Mouse (Mus musculus) thymus, adult 2 months (tissue): ENCODE results near the gene Myo1f. TPM values are rescaled to one million over a fixed set of nuclear protein-coding genes. Genes with fewer than 3 reads are reported as not detected.

ENCODE experiments used
- DNase-seq: peaks from one replicate; pipeline ENCODE4 v3.0.0; 2021
- H3K27ac ChIP-seq: fragments of 200-500 bp; 2 replicates; pipeline ENCODE4 v1.5.1; 2012; ENCODE audit warnings: low read length, control low read depth; ENCODE audit not compliant: control insufficient read depth, insufficient read depth
- H3K27me3 ChIP-seq: fragments of 200-500 bp; 2 replicates; pipeline ENCODE4 v1.6.1; 2012; ENCODE audit warnings: mild to moderate bottlenecking, low read length, moderate library complexity, mixed read lengths; ENCODE audit not compliant: control insufficient read depth, insufficient read depth
- H3K36me3 ChIP-seq: fragments of 200-500 bp; 2 replicates; pipeline ENCODE4 v1.6.1; 2012; ENCODE audit warnings: mild to moderate bottlenecking, low read length, moderate library complexity; ENCODE audit not compliant: control insufficient read depth, insufficient read depth
- H3K4me1 ChIP-seq: fragments of 200-500 bp; replicated peaks from 2 replicates; pipeline ENCODE4 v1.6.1; 2012; ENCODE audit warnings: low read length; ENCODE audit not compliant: control insufficient read depth, insufficient read depth
- H3K4me3 ChIP-seq: fragments of 200-500 bp; 2 replicates; pipeline ENCODE4 v1.5.1; 2012; ENCODE audit warnings: mild to moderate bottlenecking, low read length, control low read depth, moderate library complexity; ENCODE audit not compliant: control insufficient read depth, insufficient read depth
- CTCF ChIP-seq: fragments of 200-500 bp; IDR thresholded peaks from 2 replicates; pipeline ENCODE4 v1.5.1; 2012; ENCODE audit warnings: mild to moderate bottlenecking, control low read depth, low read length, moderate library complexity, borderline replicate concordance; ENCODE audit not compliant: control insufficient read depth, poor library complexity, insufficient read depth; ENCODE audit errors: extremely low read depth
- POLR2A ChIP-seq: fragments of 200-500 bp; IDR thresholded peaks from 2 replicates; pipeline ENCODE4 v1.6.1; 2012; ENCODE audit warnings: mild to moderate bottlenecking, low read length, control low read depth, moderate library complexity; ENCODE audit not compliant: control insufficient read depth, poor library complexity, insufficient read depth; ENCODE audit errors: extremely low read depth
- WGBS: fragments of 180-500 bp; shearing (Covaris S2); methylation state at CpG from one replicate; pipeline ENCODE4 v1.1.7; 2018; 5-methylcytosine and 5-hydroxymethylcytosine counted together
- polyA plus RNA-seq: library from polyadenylated mRNA; depleted of rRNA; stranded (reverse); fragments of >200 nt; gene quantifications from 2 replicates; pipeline ENCODE4 v1.2.3, GENCODE M21; 2012; rRNA removed

The Myo1f gene
- polyA plus RNA-seq, 1 experiment, result 14.9 TPM

DNA sequence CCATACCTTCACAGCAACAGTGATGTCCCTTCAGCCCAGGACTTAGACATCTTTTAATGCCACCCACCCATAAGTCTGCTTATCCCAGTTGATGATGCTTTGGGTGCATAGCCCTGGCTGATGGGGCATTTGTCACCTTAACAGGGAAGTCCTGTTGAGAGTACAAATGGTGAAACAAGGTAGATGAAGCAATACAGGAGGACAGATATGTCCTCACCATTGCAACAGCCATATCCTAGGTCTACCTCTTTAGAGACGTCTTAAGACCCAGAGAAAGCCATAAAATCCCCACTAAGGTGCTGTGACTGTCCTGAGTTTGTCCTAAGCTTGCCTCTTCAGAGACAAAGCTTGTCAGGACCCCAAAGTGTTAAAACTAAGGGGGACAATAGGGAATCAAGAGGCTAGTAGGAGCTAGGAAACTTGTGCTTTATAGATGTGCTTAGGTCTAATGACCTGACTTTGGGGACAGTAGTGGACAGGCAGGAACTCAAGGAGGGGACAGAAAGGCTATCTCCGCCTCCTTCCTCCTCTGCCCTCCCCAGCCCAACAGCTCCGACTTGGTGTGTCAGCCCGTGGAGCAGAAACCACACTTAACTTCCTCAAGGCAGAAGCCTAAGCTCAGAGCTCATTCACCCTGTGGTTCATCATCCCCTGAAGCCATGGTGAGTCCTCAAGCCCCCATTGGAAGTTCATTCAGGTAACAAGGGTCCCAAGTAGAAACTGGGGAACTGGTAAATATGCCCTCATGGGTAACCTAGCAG is 82.2 kb downstream of the Myo1f start, which contains the start of gene Pram1:
TSS of gene Pram1 (plus strand) at position 541 of the 761 bp plus-strand sequence.
- no peaks in the 10 kb centered on the region for H3K36me3 ChIP-seq
- 38% methylated on average over 4 of the region's 4 CpGs for WGBS
- peaks cover 25% of the 10 kb centered on the region for H3K4me1 ChIP-seq
- no peak within 1 kb of the TSS for H3K27ac ChIP-seq
- no peaks in the 10 kb centered on the region for H3K27me3 ChIP-seq
- DNase-seq, result no peak
- no peak for TF ChIP-seq CTCF
- no peak for TF ChIP-seq POLR2A
- H3K4me3 ChIP-seq, result no peak within 1 kb of the TSS

DNA sequence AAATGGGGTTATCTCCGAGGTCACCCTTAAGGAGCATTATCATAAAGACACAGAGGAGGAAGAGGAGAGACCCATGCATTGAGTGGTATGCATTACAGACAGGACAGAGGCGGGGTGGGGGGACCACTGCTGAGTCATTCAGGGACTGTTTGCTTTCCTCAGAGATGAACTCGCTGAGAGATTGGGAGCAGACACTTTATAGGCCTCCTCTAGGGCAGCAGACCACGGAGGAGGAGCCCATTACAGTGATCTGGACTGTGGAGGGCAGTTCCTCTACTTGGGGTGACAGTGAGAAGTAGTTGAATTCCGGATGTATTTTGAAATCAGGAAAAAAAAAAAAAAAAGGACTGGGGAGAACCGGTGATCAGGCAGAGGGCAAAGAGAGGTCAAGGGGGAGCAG is 84.2 kb downstream of the Myo1f start:
- TF ChIP-seq POLR2A (no peak), CTCF (no peak)
- Histone ChIP-seq H3K27ac (no peak overlapping the region), H3K4me3 (no peak overlapping the region), H3K36me3 (peaks cover 12% of the 10 kb centered on the region), H3K4me1 (peaks cover 25% of the 10 kb centered on the region), H3K27me3 (no peaks in the 10 kb centered on the region)
- no peak for DNase-seq
- 49% methylated on average over 6 of the region's 6 CpGs for WGBS

DNA sequence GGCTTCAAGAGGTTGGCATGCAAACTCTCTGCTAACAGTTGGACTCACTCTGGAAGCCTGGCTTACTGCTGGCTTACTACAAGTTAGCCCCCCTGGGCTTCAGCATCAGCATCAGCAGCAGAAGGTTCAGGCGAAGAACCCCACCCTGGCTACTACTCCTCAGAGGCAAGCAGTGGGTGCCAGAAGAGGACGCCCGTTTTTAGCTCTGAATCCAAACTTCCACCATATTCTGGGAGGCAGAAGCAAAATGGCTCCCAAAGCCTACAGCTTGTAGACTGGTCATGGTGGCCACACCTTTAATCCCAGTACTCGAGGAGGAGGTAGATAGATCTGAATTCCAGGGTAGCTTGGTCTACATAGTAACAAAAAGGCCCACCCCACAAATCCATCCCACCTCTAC is 88.6 kb downstream of the Myo1f start:
- Histone ChIP-seq H3K27me3 (no peaks in the 10 kb centered on the region), H3K4me1 (peaks cover 18% of the 10 kb centered on the region; the same call in 1 of the 2 replicates), H3K4me3 (no peak overlapping the region), H3K36me3 (peaks cover 52% of the 10 kb centered on the region), H3K27ac (no peak overlapping the region)
- DNase-seq, result no peak
- 97% methylated on average over 4 of the region's 4 CpGs for WGBS
- TF ChIP-seq POLR2A (no peak), CTCF (no peak)

DNA sequence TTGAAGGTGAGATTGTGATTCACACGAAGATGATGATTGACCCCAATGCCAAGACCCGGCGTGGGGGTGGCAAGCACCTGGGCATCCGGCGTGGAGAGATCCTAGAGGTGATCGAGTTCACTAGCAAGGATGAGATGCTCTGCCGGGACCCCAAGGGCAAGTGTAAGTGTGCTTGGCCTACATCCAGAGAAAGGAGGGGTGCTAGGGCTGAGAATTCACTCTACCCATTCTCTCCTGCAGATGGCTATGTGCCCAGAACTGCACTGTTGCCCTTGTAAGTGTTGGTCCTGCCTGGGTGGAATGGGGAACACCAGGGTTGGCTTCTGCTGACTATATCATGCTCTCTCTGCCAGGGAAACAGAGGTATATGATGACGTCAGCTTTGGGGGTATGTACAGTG is 89.6 kb downstream of the Myo1f start:
- H3K4me3 ChIP-seq, result no peak overlapping the region
- no peak for DNase-seq
- 98% methylated on average over 8 of the region's 8 CpGs for WGBS
- no peak overlapping the region for H3K27ac ChIP-seq
- no peak for TF ChIP-seq POLR2A
- TF ChIP-seq CTCF, result no peak
- H3K4me1 ChIP-seq, result peaks cover 13% of the 10 kb centered on the region; the same call in 1 of the 2 replicates
- H3K27me3 ChIP-seq, result no peaks in the 10 kb centered on the region
- H3K36me3 ChIP-seq, result peaks cover 62% of the 10 kb centered on the region

DNA sequence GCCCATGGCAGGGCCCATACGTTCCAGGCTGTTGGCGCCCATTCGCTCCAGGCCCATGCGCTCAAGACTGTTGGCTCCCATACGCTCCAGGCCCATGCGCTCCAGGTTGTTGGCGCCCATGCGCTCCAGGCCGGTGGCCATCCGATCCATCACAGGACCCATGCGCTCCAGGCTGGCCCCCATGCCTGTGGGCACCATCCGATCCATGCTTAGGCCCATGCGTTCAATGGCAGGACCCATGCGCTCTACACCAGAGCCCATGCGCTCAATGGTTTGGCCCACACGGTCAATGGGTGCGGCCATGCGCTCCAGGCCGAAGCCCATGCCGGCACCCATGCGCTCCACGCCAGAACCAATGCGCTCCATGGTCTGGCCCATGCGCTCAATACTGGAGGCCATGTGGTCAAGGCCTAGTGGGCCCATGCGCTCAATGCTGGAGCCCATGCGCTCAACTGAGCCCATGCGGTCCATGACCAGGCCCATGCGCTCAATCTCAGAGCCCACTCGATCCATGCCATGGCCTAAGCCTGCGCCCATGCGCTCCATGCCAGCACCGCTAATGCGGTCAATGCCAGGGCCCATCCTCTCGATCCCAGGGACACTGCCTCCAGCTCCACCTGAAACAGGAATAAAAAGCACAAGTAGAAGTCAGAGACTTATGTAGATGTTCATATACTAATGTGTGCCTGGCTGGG is 94.4 kb downstream of the Myo1f start:
- 97% methylated on average over 34 of the region's 34 CpGs for WGBS
- no peak overlapping the region for H3K4me3 ChIP-seq
- H3K36me3 ChIP-seq, result peaks cover 91% of the 10 kb centered on the region
- H3K4me1 ChIP-seq, result no peaks in the 10 kb centered on the region
- no peak for DNase-seq
- H3K27ac ChIP-seq, result no peak overlapping the region
- TF ChIP-seq CTCF, result no peak
- TF ChIP-seq POLR2A, result no peak
- no peaks in the 10 kb centered on the region for H3K27me3 ChIP-seq

Other genes starting within 250 kb of the Myo1f start
- 2.6 TPM in 2 replicates for gene Zfp81, start 196.8 kb upstream of the Myo1f start, polyA plus RNA-seq
- gene Zfp101, start 161.1 kb upstream of the Myo1f start, polyA plus RNA-seq, result 5.9 and 6.3 TPM in 2 replicates
- 0.18 and 0.27 TPM in 2 replicates for gene Actl9, start 122.8 kb upstream of the Myo1f start, polyA plus RNA-seq
- gene Adamts10, start 31.5 kb upstream of the Myo1f start, polyA plus RNA-seq, result 116 and 130 TPM in 2 replicates
- 145 and 152 TPM in 2 replicates for gene Zfp414, start 73.4 kb downstream of the Myo1f start, polyA plus RNA-seq
- 0.53 and 1.5 TPM in 2 replicates for gene Pram1, start 82.3 kb downstream of the Myo1f start, polyA plus RNA-seq
- 217 and 220 TPM in 2 replicates for gene Hnrnpm, start 131.2 kb downstream of the Myo1f start, polyA plus RNA-seq
- 119 and 120 TPM in 2 replicates for gene March2, start 163.0 kb downstream of the Myo1f start, polyA plus RNA-seq
- 464 and 542 TPM in 2 replicates for gene Rab11b, start 204.8 kb downstream of the Myo1f start, polyA plus RNA-seq
- 23.0 TPM in 2 replicates for gene Angptl4, start 226.1 kb downstream of the Myo1f start, polyA plus RNA-seq